Mouse (Mus musculus) frontal cortex, postnatal 25 days (tissue): Measurements from ENCODE around the gene Tdp2.

ENCODE experiments used
- DNase-seq, 2 experiments: peaks; one replicate each; pipeline ENCODE4 v3.0.0; 2022; ENCODE audit warnings: low spot score in 2 of 2

Gene Tdp2

DNA sequence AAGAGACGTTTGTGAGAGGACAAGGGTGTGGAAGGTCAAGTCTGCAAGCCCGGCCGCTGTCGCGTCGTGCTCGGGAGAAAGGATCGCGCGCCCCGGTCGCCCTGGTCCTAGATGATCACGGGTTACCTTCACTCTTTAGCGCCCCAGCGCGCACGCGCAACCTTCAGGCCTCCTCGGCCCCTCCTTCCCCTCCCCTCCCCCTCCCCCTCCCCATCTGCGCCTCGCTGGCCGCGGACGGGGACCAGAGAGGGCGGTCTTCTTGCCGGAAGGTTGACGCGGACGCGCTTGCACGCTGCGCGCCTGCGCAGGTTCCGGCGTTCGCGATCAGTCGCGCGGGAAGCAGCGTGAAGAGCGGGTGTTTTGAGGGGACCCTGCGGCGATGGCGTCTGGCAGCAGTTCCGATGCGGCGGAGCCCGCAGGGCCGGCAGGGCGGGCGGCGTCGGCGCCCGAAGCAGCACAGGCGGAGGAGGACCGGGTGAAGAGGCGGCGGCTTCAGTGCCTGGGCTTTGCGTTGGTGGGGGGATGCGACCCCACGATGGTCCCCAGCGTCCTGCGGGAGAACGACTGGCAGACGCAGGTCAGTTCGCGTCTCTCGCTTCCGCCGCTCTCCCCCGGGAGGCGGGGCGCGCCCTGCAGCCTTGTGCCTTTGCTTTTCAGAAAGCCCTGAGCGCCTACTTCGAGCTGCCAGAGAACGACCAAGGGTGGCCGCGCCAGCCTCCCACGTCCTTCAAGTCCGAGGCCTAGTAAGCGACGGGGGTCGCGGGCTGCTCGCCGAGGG is at the start of gene Tdp2, which contains the start of gene Acot13:
TSS of gene Tdp2 (plus strand) at position 327 of the 778 bp plus-strand sequence.
TSS of gene Acot13 (minus strand) at position 188 of the 778 bp plus-strand sequence.
- DNase-seq, result peak; percentile 84 to 88

DNA sequence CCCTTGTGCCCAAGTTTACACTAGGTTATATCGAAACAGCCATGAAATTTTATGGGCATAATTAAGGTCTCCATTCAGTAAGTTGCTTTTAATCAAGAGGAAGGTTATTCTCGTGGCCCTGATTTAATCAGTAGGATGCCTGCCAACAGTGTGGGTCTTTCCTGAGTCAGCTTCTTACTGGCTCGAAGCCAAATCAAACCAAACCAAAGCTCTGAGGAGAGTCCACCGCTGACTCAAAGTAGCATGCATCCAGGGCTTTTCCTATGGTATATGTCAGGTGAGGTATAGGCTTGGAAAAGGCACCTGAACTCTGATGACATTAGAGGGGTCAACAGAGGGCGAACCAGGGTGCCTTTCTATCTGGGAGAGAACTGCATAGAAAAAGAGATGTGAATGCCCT is 49.6 kb upstream of the Tdp2 start:
- DNase-seq, result no peak

DNA sequence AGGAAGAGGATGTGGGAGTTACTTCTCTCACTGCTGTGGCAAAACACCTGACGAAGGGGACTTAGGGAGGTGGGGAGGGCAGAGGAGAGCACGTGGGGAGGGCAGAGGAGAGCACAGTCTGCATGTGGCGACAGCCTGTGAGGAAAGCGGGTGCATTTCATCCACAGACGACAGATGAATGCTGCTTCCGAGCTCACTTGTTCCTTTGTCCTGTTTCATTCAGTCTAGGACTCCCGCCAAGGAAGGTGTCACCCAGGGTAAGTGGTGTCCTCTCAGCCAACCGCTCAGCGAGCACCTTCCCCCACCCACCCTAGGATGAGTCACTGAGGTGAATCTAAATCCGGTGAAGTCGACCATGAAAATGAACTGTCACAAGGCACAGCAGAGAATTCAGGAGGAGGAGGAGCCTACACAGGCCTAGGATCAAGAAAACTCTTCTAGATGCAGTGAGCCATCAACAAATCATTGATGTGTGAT is 45.4 kb upstream of the Tdp2 start:
- DNase-seq, result no peak

DNA sequence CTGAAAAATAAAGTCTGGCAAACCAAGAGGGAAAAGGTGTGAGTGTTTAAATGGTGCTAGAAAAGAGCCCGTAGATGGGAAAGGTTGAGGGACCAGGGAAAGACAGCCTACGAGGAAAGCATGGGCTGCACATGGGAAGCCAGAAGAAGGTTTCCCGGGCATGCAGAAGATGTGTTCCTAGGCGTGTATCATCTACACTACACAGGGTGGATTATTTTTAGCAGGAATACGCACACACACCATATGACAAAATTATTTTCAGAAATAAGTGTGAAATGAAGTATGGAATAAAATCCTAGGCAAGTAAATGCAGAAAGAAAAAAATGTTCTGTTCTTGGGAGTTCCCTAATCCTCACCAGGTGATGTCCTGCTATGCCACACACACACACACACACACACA is 44.0 kb upstream of the Tdp2 start:
- no peak for DNase-seq

DNA sequence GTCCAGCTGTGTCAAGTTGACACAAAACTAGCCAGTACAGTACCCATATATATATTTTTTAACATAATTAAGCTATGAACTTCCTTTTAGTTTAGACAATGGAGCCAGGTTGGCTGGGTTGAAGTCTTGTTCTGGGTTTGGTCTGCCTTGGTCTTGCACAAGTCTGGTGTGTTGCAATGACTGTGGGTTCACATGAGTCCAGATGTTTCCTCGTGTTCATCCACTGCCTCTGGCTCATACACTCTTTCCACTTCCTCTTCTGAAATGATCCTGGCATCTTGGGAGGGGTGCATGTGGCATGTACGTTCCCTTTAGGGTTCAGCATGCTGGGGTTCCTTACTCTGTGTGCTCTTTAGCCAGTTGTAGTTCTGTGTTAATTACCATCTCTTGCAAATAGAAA is 40.1 kb upstream of the Tdp2 start:
- DNase-seq, result no peak

DNA sequence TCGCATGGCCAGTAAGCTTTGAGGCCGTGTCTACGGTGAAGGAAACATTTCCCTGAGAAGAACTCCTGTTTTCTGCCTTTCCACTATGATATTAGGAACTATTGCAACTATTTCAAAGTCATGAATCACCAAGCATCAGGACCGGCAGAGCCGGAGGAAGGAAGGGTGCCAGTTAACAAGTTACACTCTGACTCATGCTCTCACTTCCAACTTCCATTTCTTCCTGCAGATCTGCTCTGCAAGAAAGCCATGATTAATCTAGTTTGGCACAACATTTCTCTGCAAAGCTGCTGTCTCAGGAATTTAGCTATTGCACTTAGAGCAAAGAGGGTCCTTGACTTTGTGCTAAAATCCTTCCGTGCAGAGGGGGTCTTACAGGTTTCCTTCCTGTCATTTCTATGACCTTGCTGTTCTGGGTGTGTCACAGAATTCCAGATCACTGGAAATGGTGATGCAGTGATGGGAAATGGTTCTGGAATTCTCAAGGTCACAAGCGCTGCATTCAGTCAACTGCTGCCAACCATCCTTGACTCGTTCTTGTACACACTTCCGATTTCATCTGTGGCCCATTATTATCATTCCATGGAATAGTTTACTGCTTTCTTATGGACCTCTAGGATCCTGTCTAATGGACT is 39.0 kb upstream of the Tdp2 start:
- DNase-seq, result no peak

DNA sequence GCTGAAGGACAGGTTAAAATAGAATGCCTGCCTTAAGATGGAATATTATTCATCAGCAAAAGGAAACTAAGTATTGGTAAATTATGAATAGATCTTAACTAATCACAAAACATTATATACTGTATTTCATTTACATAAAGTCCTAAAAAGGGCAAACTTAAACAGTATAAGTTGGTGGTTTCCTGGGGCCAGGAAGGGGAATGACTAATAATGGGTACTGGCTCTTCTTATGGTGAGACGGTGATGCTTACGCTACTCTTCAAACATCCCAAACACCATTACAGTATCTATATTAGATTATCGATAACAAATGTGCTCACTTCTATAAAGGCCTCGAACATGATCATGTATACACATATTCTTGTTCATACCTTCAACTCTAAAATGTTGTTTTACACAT is 32.8 kb upstream of the Tdp2 start:
- no peak for DNase-seq

DNA sequence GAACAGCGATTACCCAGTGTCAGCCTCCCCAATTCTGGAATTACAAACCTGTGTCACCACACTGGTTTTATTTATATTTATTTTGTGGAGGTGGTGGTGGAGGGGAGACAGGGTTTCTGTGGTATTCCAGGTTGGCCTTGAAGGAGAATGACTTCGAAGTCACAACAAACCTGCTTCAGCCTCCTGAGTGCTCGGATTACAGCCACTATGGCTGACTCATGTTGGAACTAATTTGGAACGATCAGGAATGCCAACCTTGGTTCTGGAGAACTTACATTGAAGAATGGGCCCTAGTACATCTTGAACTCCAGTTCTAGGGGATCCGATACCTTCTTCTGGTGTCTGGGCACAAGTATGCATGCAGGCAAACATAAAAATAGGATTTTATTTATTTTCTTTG is 32.1 kb upstream of the Tdp2 start:
- DNase-seq, result no peak

DNA sequence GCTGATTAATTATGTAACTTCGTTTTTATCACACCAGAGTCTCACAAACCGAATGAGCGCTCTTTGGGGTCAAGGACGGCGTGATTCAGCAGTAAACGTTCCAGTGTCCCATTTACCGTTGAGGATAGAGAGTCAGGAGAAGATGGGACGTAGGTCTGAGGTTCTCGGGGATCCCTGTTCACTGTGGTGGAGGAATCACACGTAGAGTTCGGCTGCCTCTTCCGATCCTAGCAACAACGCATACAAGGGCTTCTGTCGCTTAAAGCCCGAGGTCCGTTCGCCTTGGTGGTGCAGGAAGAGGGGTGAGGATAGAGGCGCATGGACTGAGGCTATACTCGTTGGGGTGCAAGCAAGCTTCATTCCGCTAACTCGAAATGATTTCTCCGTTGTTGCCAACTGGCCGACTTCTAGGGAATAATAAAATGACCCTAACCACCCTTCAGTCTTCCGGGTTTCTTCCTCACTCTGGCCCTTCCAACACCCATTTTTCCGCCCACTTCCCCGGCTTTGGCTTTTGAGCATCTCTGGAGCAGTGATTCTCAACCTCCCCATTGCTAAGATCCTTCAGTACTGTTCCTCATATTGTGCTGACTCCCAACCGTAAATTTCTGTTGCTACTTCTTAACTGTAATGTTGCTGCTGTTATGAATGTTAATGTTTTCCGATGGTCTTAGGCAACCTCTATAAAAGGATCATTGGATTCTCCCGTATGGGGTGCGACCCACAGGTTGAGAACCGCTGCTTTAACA is 31.4 kb upstream of the Tdp2 start:
- DNase-seq, result peak; percentile 31 to 36

DNA sequence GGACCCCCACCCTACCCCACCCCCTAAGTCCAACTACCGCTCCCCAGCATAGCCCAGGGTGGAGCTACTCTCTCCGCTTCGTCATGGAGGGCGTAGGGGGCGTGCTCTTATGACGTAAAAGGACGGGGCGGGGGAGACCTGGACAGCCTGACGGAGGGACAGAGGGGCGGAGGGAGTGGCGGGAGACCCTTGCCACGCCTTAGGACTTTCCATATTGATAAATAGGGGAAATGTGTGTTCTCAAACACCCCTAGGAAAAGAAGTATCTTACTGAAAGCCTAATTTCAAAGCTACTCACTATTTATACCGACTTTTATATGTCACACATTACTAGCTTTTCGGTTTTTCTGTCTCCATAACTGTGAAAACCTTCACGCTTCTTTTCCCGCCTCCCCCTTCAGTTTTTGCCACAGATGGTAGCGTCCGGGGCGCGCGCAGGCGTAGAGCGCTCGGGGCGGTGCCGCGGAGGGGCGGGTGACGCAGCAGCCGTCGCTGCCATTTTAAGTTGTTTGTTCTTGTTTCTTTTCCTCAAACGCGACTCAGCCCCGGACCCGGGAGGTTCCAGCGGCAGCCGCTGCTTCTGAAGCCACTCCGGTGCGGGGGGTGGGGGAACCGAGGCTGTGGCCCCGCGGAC is 30.7 kb upstream of the Tdp2 start:
- DNase-seq, result peak; percentile 81 to 88

DNA sequence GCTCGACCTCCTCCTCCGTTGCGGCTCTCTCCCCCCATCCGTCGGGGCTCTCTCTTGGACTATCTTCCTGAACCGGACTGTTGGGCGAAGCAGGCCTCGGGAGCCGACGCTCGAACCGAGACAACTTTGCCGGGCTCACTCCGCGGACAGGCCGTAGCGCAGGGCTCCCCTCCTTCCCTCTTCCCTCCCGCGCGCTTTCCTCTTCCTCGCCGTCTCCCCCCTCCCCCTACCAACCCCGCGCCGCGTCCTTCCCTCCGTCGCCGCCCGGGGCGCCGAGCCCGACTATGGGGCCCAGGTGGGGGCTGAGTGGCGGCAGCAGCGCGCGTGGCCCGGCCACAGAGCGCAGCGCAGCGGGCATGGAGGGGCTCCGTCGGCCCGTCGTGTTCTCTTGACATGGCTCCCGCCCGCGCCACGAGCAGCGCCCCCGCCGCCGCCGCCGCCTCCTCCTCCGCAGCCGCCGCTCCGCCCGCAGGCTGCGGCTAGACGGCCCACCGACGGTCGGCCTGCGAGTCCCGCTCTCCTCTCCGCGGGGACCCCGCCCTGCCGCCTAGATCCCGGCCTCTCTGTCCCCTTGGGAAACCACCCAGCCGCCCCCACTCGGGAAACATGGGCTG is 30.1 kb upstream of the Tdp2 start, which contains the start of gene BC005537:
TSS of gene BC005537 (plus strand) at position 350 of the 614 bp plus-strand sequence.
- no peak for DNase-seq

DNA sequence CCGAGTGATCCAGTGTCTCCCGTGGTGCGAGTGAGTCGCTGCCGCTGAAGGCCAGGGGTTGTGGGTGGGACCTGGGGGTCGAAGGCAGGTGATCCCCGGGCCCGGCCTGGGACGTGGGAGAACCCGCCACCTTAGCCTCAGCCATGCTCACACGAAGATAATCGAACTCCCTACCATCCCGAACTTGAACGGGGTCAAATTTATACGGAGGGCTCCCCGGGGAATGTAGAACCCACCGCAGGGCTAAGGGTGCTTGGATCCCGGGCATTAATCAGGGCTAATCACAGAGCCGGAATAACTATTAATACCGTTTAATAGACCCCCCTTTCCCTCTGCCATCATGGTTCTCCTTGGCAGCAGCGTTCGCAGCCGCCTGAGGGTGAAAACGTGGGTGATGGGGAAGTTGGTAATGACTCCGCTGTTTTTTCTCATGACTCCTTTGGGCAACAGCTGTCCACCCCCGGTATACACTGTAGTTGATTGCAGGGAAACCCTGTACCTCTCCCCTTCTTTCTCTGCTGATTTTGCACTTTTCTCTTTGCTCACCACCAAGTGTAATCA is 29.3 kb upstream of the Tdp2 start:
- peak in 1 of 2 experiments; percentile 14 for DNase-seq

DNA sequence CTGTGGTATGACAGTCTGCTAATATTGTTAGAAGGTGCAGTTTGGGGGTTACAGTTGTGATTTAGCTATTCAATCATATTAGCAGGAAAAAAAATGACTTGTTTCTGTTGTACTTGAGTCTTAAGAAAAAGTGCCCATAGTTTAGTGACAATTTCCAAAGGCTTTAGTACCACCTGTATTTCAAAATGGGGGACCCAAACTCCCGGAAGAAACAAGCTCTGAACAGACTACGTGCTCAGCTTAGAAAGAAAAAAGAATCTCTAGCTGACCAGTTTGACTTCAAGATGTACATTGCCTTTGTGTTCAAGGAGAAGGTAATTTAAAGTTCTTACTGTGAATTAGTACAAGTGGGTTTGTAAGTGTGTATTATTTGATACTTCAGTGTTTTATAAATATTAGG is 28.3 kb upstream of the Tdp2 start:
- DNase-seq, result no peak

DNA sequence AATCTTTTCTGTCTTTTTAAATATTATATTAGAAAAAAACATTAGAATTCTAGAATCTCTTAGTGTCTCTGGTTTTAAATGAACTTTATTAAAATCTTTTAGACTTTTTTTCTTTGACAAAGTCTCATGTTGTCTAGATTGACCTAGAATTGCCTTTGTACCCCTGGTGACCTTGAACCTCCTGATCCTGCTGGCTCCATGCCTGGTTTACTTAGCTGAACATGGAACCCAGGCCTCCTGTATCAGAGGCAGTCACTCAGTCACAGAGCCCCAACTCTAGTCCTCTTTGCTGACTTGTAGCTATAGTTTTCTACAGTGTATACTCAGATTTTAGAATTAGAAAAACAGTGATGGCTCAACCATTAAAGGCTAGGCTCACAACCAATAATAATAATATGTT is 25.4 kb upstream of the Tdp2 start:
- no peak for DNase-seq

DNA sequence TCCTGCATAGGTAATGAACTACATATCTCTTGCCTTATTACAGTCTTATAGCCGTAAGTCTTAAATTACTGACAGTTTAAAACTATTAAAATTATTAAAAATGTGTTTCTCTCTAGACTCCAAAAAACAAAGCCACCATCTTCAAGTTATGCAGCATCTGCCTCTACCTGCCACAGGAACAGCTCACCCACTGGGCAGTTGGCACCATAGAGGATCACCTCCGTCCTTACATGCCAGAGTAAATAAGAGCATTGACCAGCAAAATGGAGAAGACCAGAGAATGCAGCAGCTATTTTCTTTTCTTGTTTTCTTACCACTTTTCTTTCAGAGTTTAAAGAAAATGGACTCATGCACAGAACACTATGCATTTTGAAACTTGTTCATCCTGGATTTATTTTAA is 19.0 kb upstream of the Tdp2 start:
- DNase-seq, result no peak

DNA sequence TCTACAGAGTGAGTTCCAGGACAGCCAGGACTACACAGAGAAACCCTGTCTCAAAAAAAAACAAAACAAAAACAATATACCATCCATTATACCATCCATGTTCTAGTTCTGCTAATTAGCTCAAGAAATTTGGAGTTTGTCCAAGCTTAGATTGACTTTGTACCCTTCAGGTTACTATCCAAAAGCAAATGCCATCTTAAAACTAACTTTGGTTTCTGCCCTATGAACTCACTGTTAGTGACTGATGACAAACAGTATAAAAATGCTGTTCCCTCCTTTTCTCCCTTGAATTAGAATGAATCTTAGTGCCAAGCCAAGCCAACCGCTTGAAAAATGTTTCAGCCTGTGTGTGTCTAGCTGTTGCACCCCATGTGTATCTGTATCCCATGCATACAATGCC is 16.9 kb upstream of the Tdp2 start:
- DNase-seq, result no peak

DNA sequence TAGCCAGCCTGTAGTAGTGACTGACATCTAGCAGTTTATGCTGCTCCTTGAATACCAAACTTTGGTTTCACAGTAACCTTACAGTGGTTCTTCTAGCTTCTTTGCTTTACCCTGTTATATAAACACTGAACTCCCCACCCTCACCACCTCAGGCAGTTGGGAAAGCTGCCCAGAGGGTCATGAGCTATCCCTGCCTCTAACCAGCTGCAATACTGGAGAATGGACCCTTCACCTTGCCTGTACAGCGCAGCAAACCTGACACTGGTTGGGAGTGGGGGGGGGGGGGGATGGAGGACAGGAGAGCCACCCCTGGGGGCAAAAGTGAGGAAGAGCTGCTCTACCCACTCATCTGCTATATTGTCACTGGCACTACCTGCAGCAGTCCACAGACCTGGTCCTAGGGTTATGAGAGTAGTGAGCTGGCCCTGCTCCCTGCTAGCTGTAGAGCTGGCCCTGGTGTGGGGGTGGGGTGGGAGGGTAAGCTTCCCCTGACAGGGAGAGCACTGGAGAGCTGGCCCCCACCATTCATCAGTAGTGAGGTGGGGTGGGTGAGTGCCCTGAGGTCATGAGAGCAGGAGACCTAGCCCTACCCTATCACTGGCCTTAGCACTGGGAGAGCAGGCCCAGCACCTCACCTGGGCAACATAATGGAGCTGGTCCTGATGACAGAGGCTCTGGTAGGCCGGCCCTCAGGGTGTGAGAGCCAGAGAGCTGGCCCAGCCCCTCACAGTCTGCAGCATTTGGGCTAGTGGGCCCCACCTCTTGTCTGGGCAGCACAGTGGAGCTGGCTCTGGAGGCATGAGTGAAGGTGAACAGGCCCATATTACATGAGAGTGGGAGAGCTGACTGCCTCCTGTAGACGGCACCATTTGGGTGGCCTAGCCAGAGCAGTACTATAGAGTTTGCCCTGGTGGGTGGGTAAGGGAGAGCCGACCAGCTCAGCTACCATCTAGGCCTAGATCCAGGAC is 15.1 kb upstream of the Tdp2 start:
- no peak for DNase-seq

DNA sequence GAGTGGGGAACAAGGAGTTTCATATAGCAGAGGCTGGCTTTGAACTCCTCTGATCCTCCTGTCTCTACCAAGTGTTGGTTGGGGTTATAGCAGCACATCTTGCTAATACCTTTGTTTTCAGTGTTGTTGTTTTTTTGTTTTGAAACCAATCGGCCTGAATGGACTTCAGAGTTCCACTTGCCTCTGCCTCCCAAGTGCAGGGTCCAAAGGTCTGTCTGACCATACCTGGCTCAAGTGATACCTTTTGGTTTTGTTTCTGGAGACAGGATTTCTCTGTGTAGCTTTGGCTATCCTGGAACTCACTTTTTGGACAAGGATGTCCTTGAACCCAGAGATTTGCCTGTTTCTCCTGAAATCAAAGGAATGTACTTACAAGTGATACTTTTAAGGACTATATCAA is 11.5 kb upstream of the Tdp2 start:
- no peak for DNase-seq

DNA sequence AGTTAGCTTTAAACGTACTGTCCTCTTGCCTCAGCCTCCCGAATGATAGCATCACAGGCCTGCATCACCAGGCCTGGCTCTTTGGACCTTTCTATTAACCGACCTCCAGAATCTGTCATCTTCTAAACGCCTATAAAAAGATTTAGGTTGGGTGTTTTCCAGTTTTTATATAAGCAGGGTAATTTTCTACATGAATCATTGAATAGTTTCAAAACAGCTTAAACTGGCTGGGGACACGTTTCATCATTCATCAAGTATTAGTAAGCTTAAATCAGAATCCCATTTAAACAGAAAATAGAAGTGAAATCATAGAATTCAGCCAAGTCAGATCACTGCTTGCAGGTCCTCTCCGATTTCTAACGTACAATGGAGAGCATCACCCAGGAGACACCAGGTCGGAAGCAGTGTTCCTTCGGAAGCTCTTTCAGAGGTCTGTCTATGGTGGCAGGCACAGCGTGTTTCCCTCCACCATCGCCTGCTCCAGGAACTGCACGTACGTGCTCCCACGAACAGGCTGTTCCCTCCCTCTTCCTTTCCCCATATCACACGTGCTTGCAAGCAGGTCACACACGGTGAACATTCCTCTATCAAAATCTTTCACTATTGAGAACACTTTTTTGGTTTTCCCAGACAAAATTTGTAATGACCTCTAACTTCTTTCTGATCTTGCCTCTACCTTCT is 8.7 kb upstream of the Tdp2 start:
- DNase-seq, result no peak
